Mouse (Mus musculus) midbrain, embryonic 16.5 days (tissue): ENCODE measurements at regions not wholly inside any gene's neighbourhood (a gene's known extent, or its start where the extent isn't known, plus 50 kb on each side); places are given as distances from the start of the nearest gene placed in this dataset.

Experiments
- ATAC-seq: fragments of 200-750 bp; cut with Nextera tagmentation; 2 replicates; pipeline ENCODE4 v1.8.0; 2017; ENCODE audit warnings: moderate TSS enrichment
- H3K27ac ChIP-seq: fragments of 300-500 bp; sonication (generic); 2 replicates; pipeline ENCODE4 v1.5.1; 2014; ENCODE audit warnings: mild to moderate bottlenecking, low read length, mixed read lengths
- H3K27me3 ChIP-seq: fragments of 300-500 bp; sonication (generic); 2 replicates; pipeline ENCODE4 v1.6.1; 2014; ENCODE audit warnings: low read depth, low read length, mixed read lengths; ENCODE audit not compliant: control insufficient read depth, insufficient read depth
- H3K36me3 ChIP-seq: fragments of 300-500 bp; sonication (generic); 2 replicates; pipeline ENCODE4 v1.6.1; 2014; ENCODE audit warnings: mild to moderate bottlenecking, low read length, moderate library complexity, mixed read lengths; ENCODE audit not compliant: control insufficient read depth, insufficient read depth
- H3K4me1 ChIP-seq: fragments of 300-500 bp; sonication (generic); 2 replicates; pipeline ENCODE4 v1.6.1; 2014; ENCODE audit warnings: mild to moderate bottlenecking, low read length, mixed read lengths; ENCODE audit not compliant: control insufficient read depth, insufficient read depth
- H3K4me2 ChIP-seq: fragments of 300-500 bp; sonication (generic); 2 replicates; pipeline ENCODE4 v1.6.1; 2014; ENCODE audit warnings: mild to moderate bottlenecking, low read length, mixed read lengths
- H3K4me3 ChIP-seq: fragments of 300-500 bp; sonication (generic); 2 replicates; pipeline ENCODE4 v1.5.1; 2014; ENCODE audit warnings: low read depth, mild to moderate bottlenecking, low read length, moderate library complexity, mixed read lengths
- H3K9ac ChIP-seq: fragments of 300-500 bp; sonication (generic); 2 replicates; pipeline ENCODE4 v1.6.1; 2014; ENCODE audit warnings: low read depth, low read length, mixed read lengths
- H3K9me3 ChIP-seq: fragments of 300-500 bp; sonication (generic); replicated peaks from 2 replicates; pipeline ENCODE4 v1.6.1; 2014; ENCODE audit warnings: mild to moderate bottlenecking, low read length, mixed read lengths; ENCODE audit not compliant: control insufficient read depth, poor library complexity, severe bottlenecking
- WGBS: fragments of 180-500 bp; shearing (Covaris S2); extraction: QIAGEN DNeasy Blood & Tissue Kit; methylation state at CpG from one replicate; pipeline ENCODE4 v1.1.7; 2014; 5-methylcytosine and 5-hydroxymethylcytosine counted together

DNA sequence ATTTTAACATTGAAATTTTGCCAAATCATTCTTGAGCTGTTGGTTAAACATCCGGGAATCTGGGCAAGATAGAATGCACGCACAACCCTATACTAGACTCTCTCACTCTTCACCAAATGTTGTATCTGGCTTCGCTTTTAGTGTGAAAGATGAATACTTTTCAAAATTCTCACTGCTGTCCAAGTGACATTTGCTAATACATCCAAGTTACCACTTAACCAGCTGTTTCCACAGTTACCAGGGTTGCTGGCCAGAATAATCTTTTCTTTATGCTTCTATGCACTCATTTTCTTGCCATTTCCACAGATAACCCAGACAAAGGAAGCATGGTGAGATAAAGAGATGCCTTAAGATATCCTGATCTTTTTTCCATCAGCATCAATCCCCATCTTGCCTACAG, 294.9 kb downstream of the Foxa2 start:
- H3K4me2 ChIP-seq = no peak overlapping the region
- H3K4me3 ChIP-seq = no peak overlapping the region
- no peak for ATAC-seq
- no peaks in the 10 kb centered on the region for H3K4me1 ChIP-seq
- H3K27me3 ChIP-seq = no peaks in the 10 kb centered on the region; the same call in 1 of the 2 replicates
- H3K36me3 ChIP-seq = no peaks in the 10 kb centered on the region
- no peak overlapping the region for H3K9ac ChIP-seq
- no peak overlapping the region for H3K27ac ChIP-seq
- no peaks in the 10 kb centered on the region for H3K9me3 ChIP-seq
- WGBS = 97% methylated on average over 3 of the region's 3 CpGs

DNA sequence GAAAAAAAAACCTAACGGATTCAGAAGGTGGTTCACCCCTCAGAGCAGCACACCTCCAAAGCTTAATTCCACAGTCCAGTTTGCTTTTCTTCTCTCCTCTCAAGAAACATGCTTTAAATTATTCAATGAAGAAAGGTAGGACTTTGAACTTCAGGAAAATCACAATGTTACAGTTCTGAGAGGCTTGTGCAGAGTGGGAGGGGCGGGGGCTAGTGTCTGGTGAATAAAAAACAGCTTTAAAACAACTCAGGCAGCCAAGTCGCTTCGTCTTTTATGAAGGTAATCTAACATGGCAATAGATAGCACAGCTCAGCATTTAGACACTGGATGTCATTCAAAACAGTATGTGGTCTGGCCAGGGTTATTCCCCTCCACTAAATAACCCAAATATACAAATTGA, 298.8 kb downstream of the Foxa2 start:
- Histone ChIP-seq H3K27ac (no peak overlapping the region), H3K4me1 (no peaks in the 10 kb centered on the region), H3K36me3 (no peaks in the 10 kb centered on the region), H3K4me3 (no peak overlapping the region), H3K4me2 (no peak overlapping the region), H3K9ac (no peak overlapping the region), H3K9me3 (no peaks in the 10 kb centered on the region), H3K27me3 (no peaks in the 10 kb centered on the region)
- 61% methylated on average over 4 of the region's 4 CpGs for WGBS
- ATAC-seq = no peak

DNA sequence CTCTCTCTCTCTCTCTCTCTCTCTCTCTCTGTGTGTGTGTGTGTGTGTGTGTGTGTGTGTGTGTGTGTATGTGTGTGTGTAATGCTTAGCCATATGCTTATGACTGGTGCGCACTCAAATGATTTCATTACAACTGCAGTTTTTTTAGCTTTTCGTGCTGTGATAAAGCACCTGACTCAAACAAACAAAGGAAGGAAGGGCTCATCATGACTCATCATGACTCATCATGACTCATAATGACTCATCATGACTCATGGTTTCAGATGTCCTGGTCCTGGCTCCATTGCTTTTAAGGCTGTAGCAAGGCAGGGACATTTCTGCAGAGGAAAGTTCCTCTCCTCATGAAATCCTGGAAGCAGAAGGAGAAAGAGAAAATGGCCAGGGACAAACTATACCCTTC, 302.9 kb downstream of the Foxa2 start:
- H3K27ac ChIP-seq = no peak overlapping the region
- 94% methylated on average over 2 of the region's 2 CpGs for WGBS
- H3K4me3 ChIP-seq = no peak overlapping the region
- ATAC-seq = no peak
- H3K4me1 ChIP-seq = no peaks in the 10 kb centered on the region
- H3K9ac ChIP-seq = no peak overlapping the region
- no peak overlapping the region for H3K4me2 ChIP-seq
- no peaks in the 10 kb centered on the region for H3K27me3 ChIP-seq
- no peaks in the 10 kb centered on the region for H3K9me3 ChIP-seq
- H3K36me3 ChIP-seq = no peaks in the 10 kb centered on the region

DNA sequence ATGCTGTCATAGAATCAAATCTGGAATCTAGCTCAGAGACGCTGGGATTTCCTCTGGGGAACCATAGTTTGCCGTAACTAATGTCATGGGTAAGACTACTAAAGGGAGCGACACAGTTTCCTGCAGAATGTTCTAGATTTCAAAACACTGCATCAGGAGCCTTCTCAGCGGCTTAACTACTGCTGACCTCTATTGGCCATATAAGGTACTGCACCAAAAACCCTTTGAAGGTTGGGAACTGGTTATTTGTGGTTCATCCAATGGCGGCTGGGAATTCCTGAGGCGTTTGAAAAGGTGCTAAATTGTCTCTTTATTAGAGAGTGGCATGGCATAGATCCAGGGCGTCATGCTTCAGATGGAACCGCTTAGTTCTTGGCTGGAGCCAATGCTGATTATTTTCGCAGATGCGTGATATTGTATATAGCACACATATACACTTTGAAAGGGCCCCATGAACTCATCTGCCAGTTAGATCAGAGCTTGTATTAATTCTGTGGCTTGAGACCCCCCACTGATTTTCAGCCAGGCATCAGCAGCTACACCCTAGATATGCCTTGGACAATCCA, 308.4 kb downstream of the Foxa2 start:
- Histone ChIP-seq H3K27ac (no peak overlapping the region), H3K4me2 (no peak overlapping the region), H3K27me3 (no peaks in the 10 kb centered on the region), H3K36me3 (no peaks in the 10 kb centered on the region), H3K9ac (no peak overlapping the region), H3K9me3 (no peaks in the 10 kb centered on the region), H3K4me1 (no peaks in the 10 kb centered on the region), H3K4me3 (no peak overlapping the region)
- WGBS = 47% methylated on average over 10 of the region's 10 CpGs
- ATAC-seq = 0 out of 2 replicates have a peak, but pooled peaks have one; percentile 21

DNA sequence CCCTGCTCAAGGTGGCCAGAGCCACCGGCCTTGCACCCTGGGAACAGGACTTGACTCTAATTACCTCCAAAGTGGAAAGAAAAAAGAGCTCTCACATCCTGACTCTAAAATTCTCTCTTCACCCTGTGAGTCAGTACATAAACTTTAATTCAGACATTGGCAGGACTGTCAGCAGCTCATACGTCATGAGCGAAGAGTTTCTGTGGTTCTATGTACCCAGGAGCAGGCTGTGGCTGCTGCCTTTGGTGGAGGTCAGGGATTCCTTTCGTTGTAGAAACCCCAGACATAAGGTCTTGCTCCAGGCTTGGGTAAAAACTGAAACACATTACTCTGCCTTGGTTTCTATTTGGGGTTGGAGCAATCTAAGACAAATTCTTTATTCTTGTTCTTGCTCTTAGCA, 319.4 kb downstream of the Foxa2 start:
- ATAC-seq = no peak
- 91% methylated on average over 4 of the region's 4 CpGs for WGBS
- H3K9me3 ChIP-seq = no peaks in the 10 kb centered on the region

DNA sequence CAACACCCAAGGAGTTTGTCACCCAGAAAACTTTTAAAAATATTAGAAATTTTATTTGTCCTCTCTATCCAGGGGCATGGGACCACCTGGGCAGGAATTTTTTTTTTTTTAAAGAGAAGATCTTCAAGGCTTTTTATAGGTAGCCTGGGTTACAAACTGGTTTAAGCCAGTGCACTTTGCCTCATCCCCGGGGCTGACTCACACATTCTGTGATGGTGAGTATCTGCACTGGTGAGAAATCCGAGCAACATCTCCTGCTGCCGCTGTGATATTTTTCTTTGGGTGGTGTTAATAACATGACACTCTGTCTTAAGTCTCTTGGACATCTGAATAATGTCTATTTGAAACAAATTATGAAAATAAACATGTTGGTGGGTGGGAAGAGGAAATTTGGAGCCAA, 327.8 kb downstream of the Foxa2 start:
- Histone ChIP-seq H3K27me3 (no peaks in the 10 kb centered on the region), H3K4me2 (no peak overlapping the region), H3K27ac (no peak overlapping the region), H3K9ac (no peak overlapping the region), H3K4me1 (no peaks in the 10 kb centered on the region), H3K36me3 (no peaks in the 10 kb centered on the region), H3K9me3 (no peaks in the 10 kb centered on the region), H3K4me3 (no peak overlapping the region)
- no peak for ATAC-seq
- 86% methylated on average over 3 of the region's 3 CpGs for WGBS

More for the DNA sequence above, 319.4 kb downstream of the Foxa2 start:
- no peaks in the 10 kb centered on the region for H3K36me3 ChIP-seq
- no peak overlapping the region for H3K9ac ChIP-seq
- H3K27me3 ChIP-seq = no peaks in the 10 kb centered on the region
- H3K4me2 ChIP-seq = no peak overlapping the region
- no peaks in the 10 kb centered on the region for H3K4me1 ChIP-seq
- no peak overlapping the region for H3K27ac ChIP-seq
- no peak overlapping the region for H3K4me3 ChIP-seq

DNA sequence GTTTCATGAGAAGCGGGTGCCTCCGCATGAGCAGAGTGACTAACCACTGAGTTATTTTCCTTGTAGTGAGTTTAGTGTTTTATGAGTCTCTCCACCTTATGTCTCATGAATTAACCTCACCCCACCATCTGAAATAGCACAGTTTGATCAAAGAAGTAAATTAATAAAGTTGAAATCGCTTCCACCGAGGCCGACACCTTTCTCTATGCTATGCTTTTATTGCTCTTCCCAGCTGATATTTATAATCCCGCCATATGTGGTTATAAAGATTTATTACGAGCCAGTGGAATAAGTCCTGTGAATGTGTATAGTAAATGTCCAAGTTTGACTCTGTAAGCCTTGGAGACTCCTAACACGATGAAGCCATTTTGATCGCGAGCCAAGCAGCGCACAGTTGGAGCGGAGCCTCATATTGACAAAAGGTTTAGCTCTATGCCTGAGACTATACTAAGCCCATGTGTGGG, 329.3 kb downstream of the Foxa2 start:
- WGBS = 93% methylated on average over 12 of the region's 12 CpGs
- no peak overlapping the region for H3K9ac ChIP-seq
- ATAC-seq = no peak

DNA sequence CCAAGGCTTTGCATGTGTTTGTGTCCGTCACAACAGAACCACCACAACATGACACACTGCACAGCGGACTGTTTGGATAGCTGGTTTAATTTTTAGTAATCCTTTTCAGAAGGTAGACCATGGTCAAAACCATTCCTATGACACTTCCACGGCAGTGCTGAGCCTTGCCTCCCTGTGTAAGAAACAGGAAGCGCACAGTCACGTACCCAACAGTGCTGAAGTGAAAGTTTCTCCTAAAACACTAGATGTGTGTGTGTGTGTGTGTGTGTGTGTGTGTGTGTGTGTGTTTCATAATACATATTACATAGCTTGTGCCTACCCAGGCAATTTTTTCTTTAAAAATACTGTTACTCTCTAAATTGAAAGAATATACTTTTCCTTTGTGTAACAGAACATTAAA, 331.0 kb downstream of the Foxa2 start:
- no peak overlapping the region for H3K9ac ChIP-seq
- 93% methylated on average over 5 of the region's 5 CpGs for WGBS

More for the DNA sequence above, 329.3 kb downstream of the Foxa2 start:
- H3K4me2 ChIP-seq = no peak overlapping the region
- H3K4me1 ChIP-seq = no peaks in the 10 kb centered on the region
- no peak overlapping the region for H3K4me3 ChIP-seq
- no peak overlapping the region for H3K27ac ChIP-seq
- H3K27me3 ChIP-seq = no peaks in the 10 kb centered on the region
- no peaks in the 10 kb centered on the region for H3K36me3 ChIP-seq
- no peaks in the 10 kb centered on the region for H3K9me3 ChIP-seq

DNA sequence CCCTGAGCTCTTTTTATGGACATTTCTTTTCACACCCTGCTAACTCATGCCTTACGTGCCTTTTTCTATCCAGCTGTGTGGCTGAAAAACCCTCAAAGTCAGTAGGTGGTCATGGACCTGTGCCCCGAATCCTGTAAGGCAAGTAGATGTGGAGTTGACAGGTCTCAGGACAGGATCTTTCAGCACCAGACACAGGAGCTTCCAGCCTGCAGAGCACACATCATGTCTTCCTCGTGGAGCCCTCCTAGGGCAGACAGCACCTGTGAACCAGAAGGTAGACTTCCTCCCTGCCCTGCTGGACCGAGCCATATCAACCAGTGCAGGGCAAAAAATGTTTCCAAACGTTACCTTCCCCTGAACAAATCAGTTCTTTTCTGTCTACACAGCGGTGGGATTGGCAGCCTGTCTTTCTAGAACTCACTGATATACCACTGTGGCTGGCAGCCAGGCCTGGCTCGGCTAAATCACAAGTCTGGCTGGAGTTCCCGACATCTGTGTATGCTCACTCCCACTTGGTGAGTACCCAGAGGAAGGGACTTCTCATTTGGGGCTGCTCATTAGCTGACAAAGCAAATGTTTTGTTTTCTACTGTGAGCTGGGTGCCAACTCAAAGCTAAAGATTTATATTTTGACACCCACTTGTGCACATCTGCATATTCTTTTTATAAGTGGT, 336.0 kb downstream of the Foxa2 start:
- ATAC-seq = no peak
- no peak overlapping the region for H3K27ac ChIP-seq
- whole genome bisulfite sequencing = 67% methylated on average over 8 of the region's 8 CpGs

More for the DNA sequence above, 331.0 kb downstream of the Foxa2 start:
- no peak for ATAC-seq
- H3K27ac ChIP-seq = no peak overlapping the region
- H3K9me3 ChIP-seq = no peaks in the 10 kb centered on the region
- H3K4me2 ChIP-seq = no peak overlapping the region
- H3K36me3 ChIP-seq = no peaks in the 10 kb centered on the region
- no peak overlapping the region for H3K4me3 ChIP-seq
- no peaks in the 10 kb centered on the region for H3K27me3 ChIP-seq
- no peaks in the 10 kb centered on the region for H3K4me1 ChIP-seq

More for the DNA sequence above, 336.0 kb downstream of the Foxa2 start:
- Histone ChIP-seq H3K36me3 (no peaks in the 10 kb centered on the region), H3K27me3 (no peaks in the 10 kb centered on the region), H3K4me1 (no peaks in the 10 kb centered on the region), H3K4me2 (no peak overlapping the region), H3K9ac (no peak overlapping the region), H3K9me3 (no peaks in the 10 kb centered on the region), H3K4me3 (no peak overlapping the region)
